Mouse (Mus musculus) midbrain, postnatal 0 days (tissue): Measurements from ENCODE around the gene Fam50b. TPM values are rescaled to one million over a fixed set of nuclear protein-coding genes. Genes with fewer than 3 reads are reported as not detected.

ENCODE experiments used
- ATAC-seq: fragments of 200-750 bp; cut with Nextera tagmentation; 2 replicates; pipeline ENCODE4 v1.8.0; 2017; ENCODE audit warnings: moderate number of reproducible peaks, mild to moderate bottlenecking, moderate TSS enrichment, moderate library complexity; ENCODE audit not compliant: low FRiP score
- DNase-seq: peaks from one replicate; pipeline ENCODE4 v3.0.0-alpha.2; 2015; ENCODE audit warnings: low spot score
- H3K27ac ChIP-seq: fragments of 300-500 bp; sonication (generic); 2 replicates; pipeline ENCODE4 v1.5.1; 2014; ENCODE audit warnings: low read depth, mild to moderate bottlenecking, low read length, mixed read lengths
- H3K27me3 ChIP-seq: fragments of 300-500 bp; sonication (generic); 2 replicates; pipeline ENCODE4 v1.6.1; 2014; ENCODE audit warnings: low read length, control low read depth, mixed read lengths; ENCODE audit not compliant: insufficient read depth
- H3K36me3 ChIP-seq: fragments of 300-500 bp; sonication (generic); 2 replicates; pipeline ENCODE4 v1.6.1; 2014; ENCODE audit warnings: low read length, control low read depth, mixed read lengths; ENCODE audit not compliant: insufficient read depth
- H3K4me1 ChIP-seq: fragments of 300-500 bp; sonication (generic); 2 replicates; pipeline ENCODE4 v1.6.1; 2014; ENCODE audit warnings: mild to moderate bottlenecking, control low read depth, antibody characterized with exemption, low read length, mixed read lengths; ENCODE audit not compliant: insufficient read depth
- H3K4me2 ChIP-seq: fragments of 300-500 bp; sonication (generic); 2 replicates; pipeline ENCODE4 v1.6.1; 2014; ENCODE audit warnings: low read depth, mild to moderate bottlenecking, low read length, mixed read lengths; ENCODE audit not compliant: poor library complexity, severe bottlenecking
- H3K4me3 ChIP-seq: fragments of 300-500 bp; sonication (generic); 2 replicates; pipeline ENCODE4 v1.5.1; 2014; ENCODE audit warnings: low read depth, mild to moderate bottlenecking, low read length, moderate library complexity
- H3K9ac ChIP-seq: fragments of 300-500 bp; sonication (generic); replicated peaks from 2 replicates; pipeline ENCODE4 v1.6.1; 2014; ENCODE audit warnings: mild to moderate bottlenecking, low read length, moderate library complexity, mixed read lengths; ENCODE audit not compliant: poor library complexity, severe bottlenecking
- H3K9me3 ChIP-seq: fragments of 300-500 bp; sonication (generic); 2 replicates; pipeline ENCODE4 v1.6.1; 2016; ENCODE audit warnings: low read length, control low read depth
- CTCF ChIP-seq: IDR thresholded peaks from 2 replicates; pipeline ENCODE4 v1.5.1; 2016; ENCODE audit warnings: antibody characterized with exemption, mild to moderate bottlenecking
- WGBS: fragments of 180-500 bp; shearing (Covaris S2); extraction: QIAGEN DNeasy Blood & Tissue Kit; methylation state at CpG from one replicate; pipeline ENCODE4 v1.1.7; 2014; 5-methylcytosine and 5-hydroxymethylcytosine counted together
- polyA plus RNA-seq: library from polyadenylated mRNA; unstranded; fragments of >200 nt; fragmentation: Nextera tagmentation; extraction: Ambion mirVana; gene quantifications from 2 replicates; pipeline ENCODE4 v1.2.1, GENCODE M21; 2015
- total RNA-seq: library from RNA; depleted of rRNA; stranded (reverse); fragments of >200 nt; gene quantifications from 2 replicates; pipeline ENCODE4 v1.2.3, GENCODE M21; 2014

Fam50b gene
- total and polyA plus RNA-seq, 2 experiments from 2014 or later, result 0.66 TPM; not detected in 1

DNA sequence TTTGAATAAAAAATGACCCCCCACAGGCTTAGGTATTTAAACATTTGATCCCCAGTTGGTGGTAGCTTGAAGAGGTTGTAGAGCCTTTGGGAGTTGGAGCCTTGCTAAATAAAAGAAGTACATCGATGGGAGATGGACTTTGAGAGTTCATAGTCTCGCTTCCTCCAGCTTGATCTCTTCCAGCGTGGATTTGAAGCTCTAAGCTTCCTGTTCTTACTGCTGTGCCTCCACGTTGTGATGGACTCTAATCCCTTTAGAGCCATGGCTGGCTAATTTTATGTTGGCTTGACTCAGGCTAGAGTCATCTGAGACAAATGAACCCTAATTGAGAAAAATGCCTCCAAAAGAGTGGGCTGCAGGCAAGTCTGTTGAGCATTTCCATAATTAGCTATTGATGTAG is 28.2 kb downstream of the Fam50b start:
- no peak overlapping the region for H3K27ac ChIP-seq
- no peak for TF ChIP-seq CTCF
- H3K27me3 ChIP-seq, result no peaks in the 10 kb centered on the region
- WGBS, result 33% methylated on average over 4 of the region's 4 CpGs
- H3K9ac ChIP-seq, result no peak overlapping the region
- ATAC-seq, result no peak
- no peak for DNase-seq
- H3K4me2 ChIP-seq, result no peak overlapping the region
- no peaks in the 10 kb centered on the region for H3K36me3 ChIP-seq
- peaks cover 4% of the 10 kb centered on the region; the same call in 1 of the 2 replicates for H3K4me1 ChIP-seq
- no peaks in the 10 kb centered on the region for H3K9me3 ChIP-seq
- H3K4me3 ChIP-seq, result no peak overlapping the region

DNA sequence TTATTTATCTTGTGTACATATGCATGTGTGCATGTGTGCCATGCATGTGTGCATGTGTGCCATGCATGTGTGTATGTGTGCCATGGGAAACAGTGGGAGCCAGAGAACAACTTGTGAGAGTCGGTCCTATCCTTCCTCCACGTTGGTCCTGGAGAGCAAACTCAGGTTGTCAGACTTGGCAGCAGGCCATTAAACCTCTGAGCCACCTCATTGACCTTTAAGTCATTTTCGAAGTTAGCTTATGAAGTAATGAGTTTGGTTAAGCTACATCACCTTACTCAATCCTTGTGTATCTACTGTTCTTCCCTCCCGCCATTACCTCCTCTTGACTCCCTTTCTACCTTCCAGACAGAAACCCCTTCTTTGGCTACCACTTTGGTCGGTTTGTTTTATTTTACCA is 30.6 kb downstream of the Fam50b start:
- H3K9me3 ChIP-seq, result no peaks in the 10 kb centered on the region
- ATAC-seq (no peak), DNase-seq (no peak)
- WGBS, result 92% methylated on average over 5 of the region's 5 CpGs
- H3K27ac ChIP-seq, result no peak overlapping the region
- peaks cover 4% of the 10 kb centered on the region; the same call in 1 of the 2 replicates for H3K4me1 ChIP-seq
- TF ChIP-seq CTCF, result no peak
- no peak overlapping the region for H3K4me3 ChIP-seq
- H3K4me2 ChIP-seq, result no peak overlapping the region
- no peaks in the 10 kb centered on the region for H3K36me3 ChIP-seq
- H3K27me3 ChIP-seq, result no peaks in the 10 kb centered on the region
- no peak overlapping the region for H3K9ac ChIP-seq

DNA sequence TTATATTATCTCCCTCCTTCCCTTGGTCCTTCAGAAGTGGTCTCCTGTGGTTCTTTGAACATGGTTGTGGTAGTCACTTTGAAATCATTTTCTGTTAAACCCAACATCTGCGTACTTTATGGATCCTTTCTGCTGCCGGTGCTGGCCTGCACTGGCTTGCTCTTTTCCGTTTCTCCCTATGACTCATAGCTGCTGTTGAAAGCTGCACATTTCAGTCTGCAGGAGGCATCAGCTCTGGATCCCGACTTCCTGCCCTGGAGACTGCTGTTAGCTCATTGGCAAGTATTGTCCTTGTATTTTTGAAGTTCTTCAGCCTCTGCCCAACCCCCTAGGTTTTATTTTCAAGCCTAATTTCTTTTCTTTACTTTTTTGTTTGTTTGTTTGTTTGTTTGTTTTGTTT is 31.9 kb downstream of the Fam50b start:
- TF ChIP-seq CTCF, result no peak
- no peak overlapping the region for H3K4me2 ChIP-seq

DNA sequence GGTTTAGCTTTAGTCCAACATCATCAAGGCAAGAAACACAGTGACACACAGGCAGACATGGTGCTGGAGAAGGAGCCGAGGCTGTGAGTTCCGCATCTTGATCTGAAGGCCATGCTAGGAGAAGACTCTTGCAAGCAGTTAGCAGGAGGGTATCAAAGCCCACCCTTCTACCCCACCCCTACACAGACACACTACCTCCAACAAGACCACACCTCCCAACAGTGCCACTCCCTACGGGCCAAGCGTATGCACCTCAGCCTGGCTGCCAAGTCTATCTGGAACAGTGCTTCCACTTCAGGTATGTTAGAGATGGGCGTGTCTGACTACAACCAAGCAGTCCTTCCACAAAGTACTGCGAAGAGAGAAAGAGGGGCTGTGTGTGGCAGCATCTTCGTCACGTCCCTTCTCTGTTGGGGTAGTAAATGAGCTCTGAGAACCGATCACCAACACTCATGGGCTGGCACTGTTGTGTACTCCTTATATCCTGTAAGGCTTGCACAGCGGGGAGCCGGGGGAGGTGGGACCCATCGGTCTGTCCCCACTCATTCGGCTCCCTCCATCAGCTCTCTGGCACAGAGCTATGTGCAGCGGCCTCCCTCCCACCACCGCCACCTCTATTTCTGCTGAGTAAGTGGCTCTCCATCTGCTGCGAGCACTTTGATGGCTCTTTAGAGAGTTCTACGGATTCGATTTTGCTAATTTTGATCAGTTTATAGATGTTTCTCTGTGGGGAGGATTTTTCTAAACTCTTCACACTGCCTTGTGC is 33.1 kb downstream of the Fam50b start:
- Histone ChIP-seq H3K4me2 (no peak overlapping the region), H3K9ac (no peak overlapping the region), H3K27ac (no peak overlapping the region), H3K9me3 (no peaks in the 10 kb centered on the region), H3K36me3 (no peaks in the 10 kb centered on the region), H3K4me3 (no peak overlapping the region), H3K4me1 (no peaks in the 10 kb centered on the region), H3K27me3 (no peaks in the 10 kb centered on the region)
- TF ChIP-seq CTCF, result no peak
- ATAC-seq (no peak), DNase-seq (no peak)
- WGBS, result 89% methylated on average over 18 of the region's 18 CpGs

More for the DNA sequence above, 31.9 kb downstream of the Fam50b start:
- Histone ChIP-seq H3K4me1 (no peaks in the 10 kb centered on the region), H3K9ac (no peak overlapping the region), H3K27ac (no peak overlapping the region), H3K9me3 (no peaks in the 10 kb centered on the region), H3K4me3 (no peak overlapping the region), H3K36me3 (no peaks in the 10 kb centered on the region), H3K27me3 (no peaks in the 10 kb centered on the region)
- DNase-seq (no peak), ATAC-seq (no peak)
- WGBS, result 75% methylated on average over 4 of the region's 4 CpGs

DNA sequence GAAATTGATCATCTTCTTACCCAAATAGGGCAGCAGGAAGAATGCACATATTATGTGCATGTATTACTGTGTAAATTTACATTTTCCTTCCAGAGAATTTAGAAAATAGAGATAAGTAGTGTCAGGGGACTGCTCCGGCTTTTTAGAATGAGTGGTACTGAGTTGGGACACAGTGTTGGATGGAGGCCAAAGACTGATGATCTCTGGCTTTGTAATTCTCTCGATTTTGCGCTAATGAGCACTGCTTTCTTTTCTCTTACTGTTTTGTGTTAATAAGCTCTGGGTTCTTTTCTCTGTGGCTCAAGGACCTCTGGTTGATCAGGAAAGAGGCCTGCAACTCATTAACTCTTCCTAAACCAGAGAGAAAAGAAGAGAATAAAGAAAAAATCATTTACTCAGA is 42.1 kb downstream of the Fam50b start:
- no peak for DNase-seq
- no peak overlapping the region for H3K27ac ChIP-seq
- no peak for ATAC-seq
- H3K4me3 ChIP-seq, result no peak overlapping the region
- TF ChIP-seq CTCF, result no peak
- 39% methylated on average over 3 of the region's 3 CpGs for WGBS
- H3K4me2 ChIP-seq, result no peak overlapping the region
- no peaks in the 10 kb centered on the region for H3K27me3 ChIP-seq
- no peaks in the 10 kb centered on the region for H3K36me3 ChIP-seq
- no peaks in the 10 kb centered on the region for H3K9me3 ChIP-seq
- H3K4me1 ChIP-seq, result no peaks in the 10 kb centered on the region
- H3K9ac ChIP-seq, result no peak overlapping the region

DNA sequence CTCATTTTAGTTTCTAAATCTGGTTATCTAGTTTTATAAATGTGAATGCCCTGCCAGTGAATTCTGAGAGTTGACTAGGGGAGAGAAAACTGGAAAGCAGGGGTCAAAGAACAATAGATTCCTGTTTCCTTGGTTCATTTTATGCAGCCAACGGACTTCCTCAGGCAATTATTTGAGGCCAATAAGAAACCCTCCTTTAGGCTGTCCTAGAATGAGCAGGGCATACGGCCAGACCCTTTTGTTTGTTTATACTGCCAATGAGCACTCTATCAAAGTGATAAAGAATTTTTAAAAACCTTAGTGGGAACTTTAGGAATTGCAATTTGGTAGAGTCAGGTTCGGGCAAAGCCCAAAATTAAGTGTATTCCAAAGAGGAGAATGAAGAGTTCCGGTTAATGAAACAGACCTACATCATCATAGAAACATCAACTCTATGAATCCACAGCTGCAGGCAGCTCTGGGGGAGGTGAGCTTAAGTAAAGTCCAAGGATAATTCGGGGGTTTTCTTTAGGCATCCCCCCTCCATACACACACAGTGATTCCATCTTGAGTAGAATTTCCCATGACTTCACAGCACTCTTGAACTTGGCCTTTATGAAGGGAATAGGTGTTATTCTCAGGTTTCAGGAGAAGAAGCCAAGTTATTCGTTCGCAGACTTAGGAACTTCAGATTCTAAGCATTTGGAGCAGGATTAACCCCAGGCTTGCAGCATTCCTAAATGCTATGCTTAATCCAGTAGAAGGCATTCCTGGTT is 46.4 kb downstream of the Fam50b start:
- no peak for TF ChIP-seq CTCF
- no peak overlapping the region for H3K4me2 ChIP-seq
- no peaks in the 10 kb centered on the region for H3K27me3 ChIP-seq
- no peaks in the 10 kb centered on the region for H3K36me3 ChIP-seq
- no peaks in the 10 kb centered on the region for H3K4me1 ChIP-seq
- no peak overlapping the region for H3K4me3 ChIP-seq
- ATAC-seq (no peak), DNase-seq (no peak)
- H3K9me3 ChIP-seq, result no peaks in the 10 kb centered on the region
- H3K27ac ChIP-seq, result no peak overlapping the region
- 61% methylated on average over 7 of the region's 7 CpGs for WGBS
- H3K9ac ChIP-seq, result no peak overlapping the region
